Mouse (Mus musculus) Muller cell, postnatal 12 days (primary cell): ENCODE measurements around the gene Srsf1.
A peak's percentile ranks its signal among the peaks of the same experiment; 100 is the strongest.

ENCODE experiments used
- DNase-seq: peaks from one replicate; pipeline ENCODE4 v3.0.0-alpha.2; 2015; ENCODE audit errors: inconsistent ontology term

Srsf1 gene

DNA sequence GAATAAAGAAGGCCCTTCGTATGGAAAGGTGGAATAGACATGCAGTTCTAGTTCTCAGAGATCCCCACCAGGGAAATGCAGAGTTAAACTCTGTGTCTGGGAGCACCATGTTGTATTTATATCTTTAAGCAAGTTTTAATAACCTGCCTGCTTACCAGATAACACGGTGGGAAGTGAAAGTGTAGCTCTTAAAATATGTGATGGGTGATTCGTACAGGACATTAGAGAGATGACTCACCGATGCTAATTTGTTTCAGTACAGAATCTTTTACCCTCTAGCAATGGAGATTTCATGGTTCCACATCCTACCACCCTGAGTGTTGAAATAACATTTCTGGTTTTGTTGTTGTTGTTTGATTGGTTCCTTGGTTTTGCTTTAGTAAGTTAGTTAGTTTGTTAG, 23.2 kb downstream of the Srsf1 start:
- DNase-seq, result peak; percentile 55

DNA sequence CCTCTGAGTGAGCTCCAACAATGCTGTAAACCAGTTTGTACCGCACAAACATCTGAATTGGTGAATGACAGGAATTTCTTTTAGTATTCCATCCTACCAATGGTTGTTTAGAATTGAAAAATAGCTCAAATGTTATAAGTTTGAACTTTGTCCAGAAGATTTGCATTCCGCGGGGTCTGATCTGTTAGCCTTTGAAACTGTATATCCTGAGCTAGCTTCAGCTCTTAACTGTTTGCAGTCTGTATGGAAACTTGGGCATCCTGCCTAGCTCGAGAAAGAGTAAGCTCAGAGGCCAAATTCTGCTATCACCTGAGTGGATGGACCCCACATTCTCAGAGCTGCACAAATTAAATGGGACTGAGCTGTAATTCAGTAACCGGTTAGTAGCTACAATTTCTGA, 23.9 kb downstream of the Srsf1 start:
- DNase-seq, result peak; percentile 55

DNA sequence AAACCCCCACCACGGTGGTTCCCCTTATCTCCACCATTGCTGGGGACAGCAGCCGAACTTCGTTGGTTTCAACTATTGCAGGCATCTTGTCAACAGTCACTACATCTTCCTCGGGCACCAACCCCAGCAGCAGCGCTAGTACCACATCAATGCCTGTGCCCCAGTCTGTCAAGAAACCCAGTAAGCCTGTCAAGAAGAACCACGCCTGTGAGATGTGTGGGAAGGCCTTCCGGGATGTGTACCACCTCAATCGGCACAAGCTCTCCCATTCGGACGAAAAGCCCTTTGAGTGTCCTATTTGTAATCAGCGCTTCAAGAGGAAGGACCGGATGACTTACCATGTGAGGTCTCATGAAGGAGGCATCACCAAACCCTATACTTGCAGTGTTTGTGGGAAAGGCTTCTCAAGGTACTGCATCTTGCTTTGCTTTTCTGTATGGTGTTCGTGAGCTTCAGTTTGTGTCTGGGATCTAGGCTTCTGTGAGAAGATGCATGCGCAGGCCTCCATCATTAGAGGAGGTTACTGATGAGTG, 26.2 kb downstream of the Srsf1 start:
- no peak for DNase-seq

DNA sequence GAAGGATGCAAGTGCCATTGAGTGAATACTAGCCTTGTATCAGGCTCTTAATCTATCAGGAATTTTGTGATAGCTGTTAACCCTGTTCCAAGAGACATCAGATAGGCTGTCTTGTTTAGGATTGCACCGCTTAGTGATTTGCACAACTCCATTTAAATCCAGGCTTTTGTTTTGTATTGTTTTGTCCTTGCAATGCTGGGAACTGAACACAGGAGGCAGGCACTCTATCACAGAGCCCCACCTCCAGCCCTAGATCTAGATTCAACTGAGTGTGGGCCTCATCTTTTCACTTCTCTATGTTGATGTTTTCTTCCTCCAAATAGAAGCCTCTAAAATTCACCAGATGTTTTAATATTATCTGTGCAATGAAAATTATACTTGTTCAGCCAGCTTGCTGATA, 28.5 kb downstream of the Srsf1 start:
- DNase-seq, result no peak

DNA sequence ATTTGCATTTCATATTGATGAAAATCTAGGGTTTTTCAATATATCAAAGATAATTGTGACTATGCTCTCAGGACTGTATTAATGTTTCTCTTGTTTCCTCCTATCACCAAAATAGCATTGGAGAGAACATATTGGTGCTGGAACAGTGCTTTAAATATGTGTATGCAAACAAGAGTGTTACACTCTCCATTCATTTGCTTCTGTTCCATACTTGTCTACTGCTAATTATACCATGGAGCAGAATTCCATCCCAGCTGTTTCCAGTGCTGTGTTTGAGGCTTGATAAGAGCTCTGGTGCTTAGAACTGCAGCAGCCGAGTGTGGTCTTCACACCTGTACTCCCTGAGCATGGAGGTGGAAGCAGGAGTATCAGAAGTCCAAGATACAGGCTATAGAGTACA, 29.2 kb downstream of the Srsf1 start:
- no peak for DNase-seq

DNA sequence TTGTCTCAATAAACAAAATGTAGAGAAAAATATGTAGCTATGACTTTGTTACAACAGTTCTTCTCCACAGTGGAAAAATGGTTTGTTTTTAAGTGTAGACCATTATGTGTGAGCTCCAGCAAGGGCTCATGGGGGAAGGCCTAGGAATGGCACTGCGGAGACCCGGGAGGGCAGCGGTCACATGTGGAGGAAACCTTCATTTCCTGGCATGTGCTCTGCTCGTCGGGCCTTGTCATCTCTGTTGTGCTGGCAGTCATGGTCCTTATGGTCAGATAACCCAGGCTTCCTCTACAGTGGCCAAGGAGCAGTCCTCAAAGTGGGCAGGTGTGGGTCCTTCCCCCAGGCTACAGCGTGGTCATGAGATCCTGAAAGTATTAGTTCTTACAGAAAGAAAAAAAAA, 36.5 kb downstream of the Srsf1 start:
- no peak for DNase-seq

DNA sequence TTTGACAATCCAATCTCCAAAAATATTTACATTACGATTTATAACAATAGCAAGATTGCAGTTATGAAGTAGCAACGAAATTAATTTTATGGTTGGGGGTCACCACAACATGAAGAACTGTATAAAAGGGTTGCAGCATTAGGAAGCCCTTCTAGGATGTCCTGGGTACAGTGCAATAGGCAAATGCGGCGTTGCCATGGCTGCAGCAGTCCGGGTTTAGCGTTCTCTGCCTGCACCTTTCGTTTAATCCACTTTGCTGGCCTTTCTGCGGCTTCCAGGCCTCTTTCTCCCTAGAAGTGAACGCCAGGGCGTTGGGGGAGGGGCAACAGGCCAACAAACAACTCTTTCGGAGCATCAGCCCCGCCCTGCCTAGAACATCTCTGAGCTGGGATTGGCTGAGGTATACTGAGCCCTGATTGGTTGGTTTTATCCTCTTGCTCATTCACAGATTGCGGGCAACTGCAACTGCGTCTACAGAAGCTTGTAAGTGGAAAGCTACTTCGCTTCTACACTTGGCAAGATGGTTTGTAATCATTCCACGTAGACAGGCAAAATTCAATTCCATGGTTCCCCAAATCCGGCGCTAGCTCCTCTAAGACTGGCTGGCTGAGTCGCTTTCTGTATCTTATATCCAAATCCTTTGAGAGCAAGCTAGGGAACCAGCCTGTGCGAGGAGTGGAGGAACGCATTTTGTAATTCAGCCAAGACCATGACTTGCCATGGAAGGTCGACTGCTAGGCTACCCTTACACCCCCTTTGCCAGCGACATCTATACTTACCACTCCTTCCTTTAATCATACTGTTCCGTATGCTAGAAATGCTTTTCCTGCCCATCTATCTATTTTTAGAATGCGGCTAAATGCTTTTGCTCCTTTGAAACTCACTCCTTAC, 39.8 kb downstream of the Srsf1 start:
- DNase-seq, result peak; percentile 97

DNA sequence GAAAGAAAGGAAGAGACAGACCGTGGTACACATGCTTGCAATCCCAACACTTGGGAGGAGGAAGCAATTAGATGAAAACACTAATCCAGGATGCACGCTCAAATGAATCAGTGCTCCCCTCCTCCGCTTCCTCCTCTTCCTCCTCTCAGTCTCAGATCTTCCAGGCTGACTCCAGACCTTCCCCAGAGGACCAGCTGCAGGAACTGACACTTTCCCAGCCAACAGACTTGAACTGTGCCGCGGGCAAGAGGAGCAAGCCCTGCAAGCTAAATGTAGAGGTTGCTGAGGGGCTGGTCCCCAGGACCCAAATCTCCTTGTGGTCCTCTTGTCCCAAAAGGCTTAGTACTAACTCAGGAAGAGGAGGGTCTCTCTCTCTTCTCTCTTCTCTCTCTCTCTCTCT, 42.0 kb downstream of the Srsf1 start:
- DNase-seq, result no peak

DNA sequence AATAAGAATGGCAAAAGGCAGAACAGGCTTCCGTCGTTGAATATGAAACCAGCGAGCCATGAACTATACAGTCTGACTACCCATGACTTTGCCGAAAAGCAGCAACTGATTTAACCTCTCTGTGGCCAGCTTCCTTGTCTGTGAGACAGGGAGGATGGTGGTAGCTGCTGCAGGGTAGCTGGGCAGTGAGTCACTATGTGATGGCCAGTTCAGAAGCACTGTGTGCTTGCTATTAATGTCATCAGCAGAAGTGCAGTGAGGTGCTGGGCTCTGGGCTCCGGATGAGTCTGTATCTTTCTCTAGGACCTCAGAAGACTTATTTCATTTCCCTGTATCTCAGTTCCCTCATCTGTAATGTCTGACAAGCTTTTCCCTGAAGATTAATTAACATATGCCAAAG, 43.1 kb downstream of the Srsf1 start:
- peak; percentile 39 for DNase-seq

DNA sequence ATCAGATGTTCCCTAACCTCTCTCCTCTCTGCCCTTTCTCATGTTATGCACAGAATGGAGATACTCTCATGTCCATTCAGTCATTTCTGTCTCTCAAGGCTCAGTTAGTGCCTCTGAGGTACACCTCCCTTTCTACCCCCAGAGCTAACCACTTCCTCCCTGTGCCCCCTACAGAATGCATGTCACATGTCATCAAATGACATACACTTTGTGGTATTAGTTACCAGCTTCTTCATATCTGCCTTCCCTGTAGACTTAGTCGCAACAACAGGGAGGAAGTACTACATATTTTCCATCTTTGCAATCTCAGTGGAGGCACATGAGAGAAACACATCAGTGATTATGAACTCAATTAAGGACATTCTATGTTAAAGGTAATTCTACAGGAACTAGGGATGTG, 44.8 kb downstream of the Srsf1 start:
- DNase-seq, result no peak

DNA sequence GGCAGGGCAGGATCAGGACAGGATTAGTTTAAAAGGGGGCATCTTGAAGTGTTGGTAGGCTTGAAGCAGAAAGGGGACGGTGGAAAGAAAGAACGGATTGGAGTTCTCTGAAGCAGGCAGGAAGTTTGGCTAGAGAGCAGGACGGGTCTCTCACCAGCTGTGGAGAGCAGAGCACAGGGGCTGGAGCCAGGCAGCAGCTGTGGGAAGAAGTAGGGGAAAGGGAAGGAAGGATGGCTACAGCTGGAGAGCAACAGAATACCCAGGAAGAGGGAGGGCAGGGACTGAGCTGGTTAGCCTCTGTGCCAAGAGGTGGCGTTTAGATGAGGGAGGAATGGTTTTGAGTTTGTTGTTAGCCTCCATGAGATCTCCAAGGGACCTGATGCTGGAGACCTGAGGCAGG, 50.0 kb downstream of the Srsf1 start:
- no peak for DNase-seq

DNA sequence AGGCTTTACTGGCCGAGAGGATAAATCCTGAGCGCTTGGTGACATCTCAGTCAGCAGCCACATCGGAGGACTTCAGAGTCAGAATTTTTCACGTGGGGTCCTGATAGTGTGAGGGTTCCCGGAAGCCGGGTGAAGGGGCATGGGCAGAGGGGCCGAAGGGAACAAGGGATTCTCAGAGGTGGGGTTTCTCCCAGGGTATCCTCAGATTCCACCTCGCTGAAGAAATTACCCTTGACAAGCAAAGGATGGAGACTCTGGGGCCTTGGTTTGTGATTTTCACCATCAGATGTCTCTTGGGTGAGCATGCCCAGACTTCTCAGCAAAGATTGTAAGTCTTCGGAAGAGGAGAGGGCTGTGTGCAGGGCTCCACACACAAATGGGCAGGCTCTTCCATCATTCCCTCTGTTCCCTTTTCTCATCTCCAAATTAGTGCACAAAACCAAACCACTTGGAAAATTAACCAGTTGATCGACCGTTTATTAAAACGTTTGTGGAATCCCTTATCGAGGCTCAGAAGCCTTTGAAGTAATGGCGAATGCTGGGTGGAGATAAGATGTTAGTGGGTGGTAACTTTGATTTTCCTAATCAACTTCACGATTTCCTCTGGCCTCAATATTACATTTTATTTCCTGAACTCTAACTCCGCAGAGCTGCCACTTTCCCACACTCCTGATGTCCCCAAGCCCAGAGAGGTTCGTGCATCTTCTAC, 51.0 kb downstream of the Srsf1 start, which contains the start of gene Cuedc1:
TSS of gene Cuedc1 (plus strand) at position 38 of the 709 bp plus-strand sequence.
- DNase-seq, result no peak

DNA sequence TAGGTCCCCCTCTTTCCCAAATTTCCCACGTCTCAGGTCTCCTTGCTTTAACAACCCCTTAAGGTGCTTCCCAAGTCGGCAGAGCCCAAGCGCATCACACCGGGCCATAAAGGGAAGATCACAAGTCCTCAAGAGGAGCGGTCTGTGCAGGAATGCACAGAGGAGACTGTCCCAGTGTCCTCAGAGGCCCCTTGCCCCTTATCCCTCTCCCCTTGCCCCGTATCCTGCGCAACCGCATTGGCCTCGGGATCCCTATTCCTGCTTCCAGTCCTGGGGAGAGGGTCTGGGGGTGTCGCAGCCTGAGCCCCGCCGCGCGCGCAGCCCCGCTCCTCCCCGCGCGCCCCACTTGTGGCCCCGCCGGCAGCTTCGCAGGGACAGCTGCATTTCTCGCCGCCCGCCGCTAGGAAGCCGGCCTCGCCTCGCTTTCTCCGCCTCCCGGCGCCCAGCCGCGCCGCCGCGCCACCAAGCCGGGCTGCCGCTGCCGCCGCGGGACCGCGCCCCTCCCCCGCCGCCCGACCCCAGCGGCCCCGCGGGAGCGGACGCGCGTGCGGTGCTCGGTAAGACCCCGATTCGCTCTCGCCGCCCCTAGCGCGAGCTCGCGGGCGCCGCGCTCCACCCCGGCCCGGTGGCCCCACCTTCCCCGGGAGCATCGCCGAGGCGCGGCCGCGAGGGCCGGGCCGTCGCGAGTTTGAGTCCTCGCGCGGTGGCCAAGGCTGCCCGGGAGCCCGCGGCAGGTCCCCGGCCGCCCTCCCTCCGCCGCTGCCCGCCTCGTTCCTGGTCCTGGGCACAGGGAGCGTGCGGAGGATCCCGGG, 51.8 kb downstream of the Srsf1 start:
- DNase-seq, result peak; percentile 82

DNA sequence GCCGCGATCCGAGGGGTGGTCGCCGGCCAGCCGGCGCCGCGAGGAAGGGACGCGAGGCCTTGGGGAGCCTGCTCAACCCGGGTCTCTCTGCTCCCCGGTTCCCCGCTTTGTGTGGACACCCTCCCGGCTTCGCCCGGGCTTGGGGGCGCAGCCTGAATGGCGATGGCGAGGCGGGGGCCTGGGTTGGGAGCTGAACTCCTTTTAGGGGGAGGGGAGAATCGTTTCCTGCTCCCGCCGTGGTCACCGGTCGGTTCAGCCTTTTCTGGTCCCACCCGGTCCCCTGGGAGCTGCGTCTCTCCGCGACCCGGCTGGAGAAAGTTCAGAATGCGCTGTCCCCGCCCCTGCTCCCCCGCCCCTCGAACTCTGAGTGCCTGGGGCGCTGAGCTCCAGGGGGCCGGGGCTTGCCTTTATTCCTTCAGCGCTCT, 52.4 kb downstream of the Srsf1 start:
- DNase-seq, result peak; percentile 86

DNA sequence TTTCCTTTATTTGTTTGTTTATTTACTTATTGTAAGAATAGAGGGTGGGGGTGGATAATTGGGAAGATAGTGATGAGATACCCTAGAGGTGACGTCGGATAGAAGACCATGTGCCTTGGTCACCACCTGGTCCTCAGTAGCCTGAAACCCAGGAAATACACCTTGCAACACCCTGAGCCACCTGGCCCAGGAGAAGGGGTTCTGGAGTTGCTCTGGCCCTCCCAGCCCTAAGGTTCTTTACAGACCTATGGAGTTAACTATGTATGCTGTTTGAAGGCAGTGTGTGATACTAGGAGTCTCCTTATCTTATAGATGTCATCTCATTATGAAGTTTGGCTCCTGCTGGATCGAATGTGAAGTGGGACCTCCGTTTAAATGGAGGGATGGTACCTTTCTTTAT, 53.0 kb downstream of the Srsf1 start:
- no peak for DNase-seq
